Mouse (Mus musculus) NIH3T3 (cell line): ENCODE results near the gene Hs2st1.

ENCODE experiments used
- DNase-seq: peaks from one replicate; pipeline ENCODE4 v3.0.0-alpha.2; 2012; ENCODE audit warnings: low read depth

Gene Hs2st1

GRCm38 (mm10) chr3:144551416-144551815 lies 18.6 kb downstream of the Hs2st1 start:
- DNase-seq: no peak

GRCm38 (mm10) chr3:144550659-144551058 lies 19.3 kb downstream of the Hs2st1 start:
- DNase-seq: no peak

GRCm38 (mm10) chr3:144550036-144550435 lies 19.9 kb downstream of the Hs2st1 start:
- DNase-seq: no peak

- no peak for DNase-seq
These were observed 21.7 kb downstream of the Hs2st1 start for GRCm38 (mm10) chr3:144548186-144548845.

GRCm38 (mm10) chr3:144546490-144546889 lies 23.5 kb downstream of the Hs2st1 start:
- DNase-seq: no peak

GRCm38 (mm10) chr3:144545832-144546231 lies 24.1 kb downstream of the Hs2st1 start:
- no peak for DNase-seq

- DNase-seq: no peak
These were observed 24.8 kb downstream of the Hs2st1 start for GRCm38 (mm10) chr3:144545152-144545551.

GRCm38 (mm10) chr3:144541906-144542438 lies 28.0 kb downstream of the Hs2st1 start:
- DNase-seq: no peak

GRCm38 (mm10) chr3:144540805-144541204 lies 29.2 kb downstream of the Hs2st1 start:
- no peak for DNase-seq

- peak; percentile 42 for DNase-seq
These were observed 30.9 kb downstream of the Hs2st1 start for GRCm38 (mm10) chr3:144539051-144539450.

GRCm38 (mm10) chr3:144537078-144537855 lies 32.7 kb downstream of the Hs2st1 start:
- no peak for DNase-seq

GRCm38 (mm10) chr3:144535056-144535455 lies 34.9 kb downstream of the Hs2st1 start:
- no peak for DNase-seq

GRCm38 (mm10) chr3:144531023-144531422 lies 39.0 kb downstream of the Hs2st1 start:
- peak; percentile 70 for DNase-seq

- no peak for DNase-seq
These were observed 42.1 kb downstream of the Hs2st1 start for GRCm38 (mm10) chr3:144527918-144528317.

GRCm38 (mm10) chr3:144519581-144520272 lies 50.3 kb downstream of the Hs2st1 start:
- no peak for DNase-seq

- no peak for DNase-seq
These were observed 51.1 kb downstream of the Hs2st1 start for GRCm38 (mm10) chr3:144518917-144519316.

GRCm38 (mm10) chr3:144515286-144515685 lies 54.7 kb downstream of the Hs2st1 start:
- no peak for DNase-seq

- DNase-seq: no peak
These were observed 55.9 kb downstream of the Hs2st1 start for GRCm38 (mm10) chr3:144514122-144514505.

- no peak for DNase-seq
These were observed 56.5 kb downstream of the Hs2st1 start for GRCm38 (mm10) chr3:144513169-144514121.

GRCm38 (mm10) chr3:144510724-144511123 lies 59.3 kb downstream of the Hs2st1 start:
- DNase-seq: no peak

GRCm38 (mm10) chr3:144508342-144508741 lies 61.6 kb downstream of the Hs2st1 start:
- DNase-seq: no peak
